Mouse (Mus musculus) embryo, embryonic 11 days (tissue): Measurements from ENCODE around the gene Gm21972.

Source experiments
- DNase-seq: peaks from one replicate; pipeline ENCODE4 v3.0.0-alpha.2; 2015

Gm21972 gene

GRCm38 (mm10) chr1:86174602-86175001 lies 41.2 kb downstream of the Gm21972 start:
- no peak for DNase-seq

- no peak for DNase-seq
These were observed 42.6 kb downstream of the Gm21972 start for GRCm38 (mm10) chr1:86176066-86176465.

- peak; percentile 84 for DNase-seq
These were observed 45.2 kb downstream of the Gm21972 start for GRCm38 (mm10) chr1:86178462-86179253.

GRCm38 (mm10) chr1:86182004-86182709 lies 48.7 kb downstream of the Gm21972 start:
- DNase-seq, result no peak

GRCm38 (mm10) chr1:86183577-86184263 lies 50.3 kb downstream of the Gm21972 start:
- no peak for DNase-seq

- DNase-seq, result no peak
These were observed 53.3 kb downstream of the Gm21972 start for GRCm38 (mm10) chr1:86186762-86187161.

- DNase-seq, result no peak
These were observed 54.4 kb downstream of the Gm21972 start for GRCm38 (mm10) chr1:86187856-86188255.

GRCm38 (mm10) chr1:86188271-86188670 lies 54.8 kb downstream of the Gm21972 start:
- no peak for DNase-seq

GRCm38 (mm10) chr1:86189034-86189702 lies 55.7 kb downstream of the Gm21972 start:
- DNase-seq, result no peak

GRCm38 (mm10) chr1:86190843-86191242 lies 57.4 kb downstream of the Gm21972 start:
- DNase-seq, result no peak

- no peak for DNase-seq
These were observed 60.6 kb downstream of the Gm21972 start for GRCm38 (mm10) chr1:86194044-86194443.

- DNase-seq, result no peak
These were observed 64.8 kb downstream of the Gm21972 start for GRCm38 (mm10) chr1:86198276-86198675.

GRCm38 (mm10) chr1:86199026-86199425 lies 65.6 kb downstream of the Gm21972 start:
- DNase-seq, result no peak

GRCm38 (mm10) chr1:86201312-86201711 lies 67.9 kb downstream of the Gm21972 start:
- no peak for DNase-seq

- no peak for DNase-seq
These were observed 69.3 kb downstream of the Gm21972 start for GRCm38 (mm10) chr1:86202617-86203219.

GRCm38 (mm10) chr1:86210676-86211075 lies 77.2 kb downstream of the Gm21972 start:
- no peak for DNase-seq

- DNase-seq, result no peak
These were observed 78.1 kb downstream of the Gm21972 start for GRCm38 (mm10) chr1:86211498-86211897.
